Mouse (Mus musculus): ENCODE measurements at regions not wholly inside any gene's neighbourhood (a gene's known extent, or its start where the extent isn't known, plus 50 kb on each side); places are given as distances from the start of the nearest gene placed in this dataset.

- no peak for ATAC-seq (ENCODE audit: low TSS enrichment)
Observed at GRCm38 (mm10) chr2:79134281-79134680, 120.9 kb upstream of the Itga4 start.

DNA sequence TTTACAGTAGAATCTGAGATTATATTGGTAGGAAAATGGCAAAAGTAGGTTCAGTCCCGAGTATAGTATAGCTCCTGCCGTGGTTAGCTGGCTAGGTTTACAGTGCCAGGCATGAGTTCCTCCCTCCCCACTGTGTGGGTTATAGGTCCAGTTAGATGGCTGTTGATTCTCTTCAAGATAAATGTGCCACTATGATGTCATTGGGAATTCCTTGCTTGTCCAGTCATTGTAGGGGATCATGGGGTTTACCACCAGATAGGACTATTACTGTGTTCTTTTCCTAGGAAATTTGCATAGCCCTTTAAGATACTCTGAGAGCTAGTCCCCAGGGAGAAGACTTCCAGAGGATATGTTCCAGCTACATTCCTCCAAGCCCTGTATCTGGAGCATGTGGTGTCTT is 119.2 kb upstream of the Itga4 start:
- ATAC-seq (ENCODE audit: low TSS enrichment), result no peak

GRCm38 (mm10) chr2:79136619-79137458 is 118.4 kb upstream of the Itga4 start:
- ATAC-seq (ENCODE audit: low TSS enrichment), result no peak

DNA sequence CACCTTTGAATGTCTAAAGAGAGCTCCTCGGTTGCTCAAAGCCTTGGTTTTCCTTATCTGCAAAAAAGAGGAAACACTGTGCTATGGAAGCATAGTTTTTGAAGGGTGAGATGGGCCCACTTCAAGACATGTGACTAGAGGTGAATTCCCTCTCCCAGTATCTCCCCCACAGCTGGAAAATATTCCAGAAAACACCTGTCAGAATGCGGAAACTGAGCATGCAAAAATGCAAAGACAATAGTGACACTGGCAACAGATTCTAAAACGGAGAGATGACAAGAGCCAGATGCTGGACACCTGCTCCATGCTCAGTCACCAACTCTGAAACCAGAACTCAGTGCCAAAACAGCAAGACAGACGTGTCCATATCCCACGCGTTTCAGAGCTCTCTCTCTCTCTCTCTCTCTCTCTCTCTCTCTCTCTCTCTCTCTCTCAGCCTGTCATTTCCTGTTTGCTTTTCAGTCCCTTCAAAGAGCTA is 117.5 kb upstream of the Itga4 start:
- no peak for ATAC-seq (ENCODE audit: low TSS enrichment)

DNA sequence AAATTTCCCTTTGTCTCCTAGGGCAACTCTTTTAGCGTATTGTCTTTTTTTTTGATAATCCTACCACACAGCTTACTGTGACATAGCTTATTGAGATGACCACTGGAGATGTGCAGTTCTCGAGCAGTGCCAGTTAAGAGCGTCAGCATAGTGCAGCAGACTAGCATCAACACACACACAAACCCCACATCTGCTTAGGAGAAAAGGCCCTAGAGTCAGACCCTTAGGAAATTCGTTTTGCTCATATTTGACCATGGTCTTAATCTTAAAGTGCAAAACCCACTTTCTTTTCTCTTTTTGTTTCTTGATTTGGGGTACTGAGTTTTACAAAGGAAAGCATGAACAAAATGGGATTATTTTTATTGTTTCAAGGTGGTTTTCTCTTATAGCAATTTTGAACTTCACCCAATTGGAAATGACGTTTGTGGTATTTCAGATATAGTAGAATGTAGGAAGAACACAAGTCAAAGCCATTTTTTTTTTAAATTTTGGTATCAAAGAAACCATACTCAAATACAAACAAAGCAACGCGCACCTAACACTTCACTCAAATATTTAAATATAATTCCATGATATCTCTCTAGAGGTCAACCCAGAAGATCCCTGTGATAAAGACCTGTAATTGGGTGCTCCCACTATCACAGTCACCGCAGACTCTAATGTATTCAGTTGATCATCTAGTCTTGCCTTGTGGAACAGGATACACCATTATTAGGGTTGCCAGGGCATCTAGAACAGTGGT is 116.7 kb upstream of the Itga4 start:
- no peak for ATAC-seq (ENCODE audit: low TSS enrichment)

DNA sequence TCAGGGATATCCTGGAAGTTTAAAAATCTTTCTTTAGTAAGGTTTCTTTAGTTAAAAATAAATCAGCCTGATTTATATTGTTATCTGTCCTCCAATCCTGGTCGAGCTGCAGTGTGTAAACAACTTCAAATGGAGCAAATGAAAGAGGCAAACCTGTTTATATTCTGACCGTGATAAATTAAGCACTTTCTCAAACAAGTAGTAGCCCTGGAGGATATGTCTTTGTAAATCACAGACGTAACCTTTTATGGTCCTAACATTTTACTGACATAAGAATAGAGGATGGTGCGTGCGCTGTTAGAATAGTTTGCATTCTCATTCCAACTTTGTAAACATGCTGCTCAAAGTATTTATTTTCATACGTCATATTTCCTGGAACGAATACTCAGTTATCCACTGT is 113.3 kb upstream of the Itga4 start:
- no peak for ATAC-seq (ENCODE audit: low TSS enrichment)

GRCm38 (mm10) chr2:79143196-79143595 is 112.0 kb upstream of the Itga4 start:
- ATAC-seq (ENCODE audit: low TSS enrichment), result no peak

- ATAC-seq (ENCODE audit: low TSS enrichment), result no peak
Observed at GRCm38 (mm10) chr2:79145897-79146296, 109.3 kb upstream of the Itga4 start.

DNA sequence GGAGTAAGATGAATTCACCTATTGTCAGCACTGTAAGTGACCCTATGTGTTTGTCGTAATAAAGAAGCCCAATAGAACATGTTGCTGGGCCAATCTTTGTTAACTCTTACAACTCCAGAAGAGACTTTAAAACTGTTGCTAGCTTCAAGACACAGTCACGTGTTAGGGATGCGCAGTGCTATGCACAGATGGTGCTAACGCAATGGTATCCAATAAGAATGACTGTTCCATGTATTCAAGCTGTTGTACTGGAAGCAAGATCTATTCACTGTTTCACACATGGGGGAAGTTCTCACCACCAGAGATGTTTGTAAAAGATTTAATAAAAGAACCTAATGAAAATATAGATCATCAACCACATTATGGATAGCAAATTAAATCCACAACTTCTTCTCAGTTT is 108.7 kb upstream of the Itga4 start:
- ATAC-seq (ENCODE audit: low TSS enrichment), result no peak

DNA sequence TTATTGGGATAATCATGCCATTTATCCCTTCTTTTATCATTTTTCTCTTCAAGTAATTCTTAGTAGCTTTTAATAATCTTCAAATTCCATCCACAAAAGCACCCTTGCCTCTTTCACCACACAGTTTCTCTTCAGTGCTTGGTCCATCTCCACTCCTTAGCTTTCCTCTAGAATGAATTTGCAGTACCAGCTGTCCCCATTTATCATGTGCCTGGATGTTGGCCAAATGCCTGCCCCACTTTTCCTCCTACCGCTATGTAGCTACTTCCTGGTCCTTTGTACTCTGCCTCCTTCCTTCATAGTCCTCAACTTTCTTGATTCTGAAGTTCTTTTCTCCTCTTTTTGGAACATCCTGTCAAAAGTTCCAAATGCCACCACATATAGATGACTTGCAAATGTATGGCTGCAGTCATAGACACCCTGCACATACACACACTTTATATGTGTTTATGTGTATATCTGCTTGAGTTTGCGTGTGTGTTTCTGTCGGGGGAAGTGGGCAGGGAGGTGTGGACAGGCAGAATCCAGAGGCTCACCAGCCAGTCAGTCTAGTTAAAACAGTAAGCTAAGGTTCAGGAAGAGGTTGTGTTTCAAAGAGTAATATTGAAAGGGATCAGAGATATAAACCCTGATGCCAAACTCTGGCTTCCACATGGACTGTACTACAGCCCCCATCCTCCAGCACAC is 106.1 kb upstream of the Itga4 start:
- peak; percentile 80 for ATAC-seq (ENCODE audit: low TSS enrichment)

DNA sequence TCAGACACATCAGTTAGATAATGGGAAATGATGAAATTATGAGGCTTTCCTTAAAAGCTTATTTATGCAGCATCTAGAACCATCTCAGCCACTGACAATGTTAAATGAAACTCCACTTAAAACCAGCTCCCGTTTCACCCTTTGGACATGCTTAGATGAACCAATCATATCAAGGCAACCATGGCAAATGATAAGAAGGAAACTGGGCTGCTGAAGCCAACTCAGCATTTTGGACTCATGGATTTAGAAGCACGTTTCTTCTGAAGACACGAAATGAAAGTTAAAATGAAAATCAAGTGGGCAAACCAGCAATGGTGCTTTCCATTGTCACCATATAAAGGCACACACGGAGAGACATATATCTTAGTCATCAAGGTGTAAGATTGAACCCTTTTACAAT is 103.6 kb upstream of the Itga4 start:
- ATAC-seq (ENCODE audit: low TSS enrichment), result no peak

DNA sequence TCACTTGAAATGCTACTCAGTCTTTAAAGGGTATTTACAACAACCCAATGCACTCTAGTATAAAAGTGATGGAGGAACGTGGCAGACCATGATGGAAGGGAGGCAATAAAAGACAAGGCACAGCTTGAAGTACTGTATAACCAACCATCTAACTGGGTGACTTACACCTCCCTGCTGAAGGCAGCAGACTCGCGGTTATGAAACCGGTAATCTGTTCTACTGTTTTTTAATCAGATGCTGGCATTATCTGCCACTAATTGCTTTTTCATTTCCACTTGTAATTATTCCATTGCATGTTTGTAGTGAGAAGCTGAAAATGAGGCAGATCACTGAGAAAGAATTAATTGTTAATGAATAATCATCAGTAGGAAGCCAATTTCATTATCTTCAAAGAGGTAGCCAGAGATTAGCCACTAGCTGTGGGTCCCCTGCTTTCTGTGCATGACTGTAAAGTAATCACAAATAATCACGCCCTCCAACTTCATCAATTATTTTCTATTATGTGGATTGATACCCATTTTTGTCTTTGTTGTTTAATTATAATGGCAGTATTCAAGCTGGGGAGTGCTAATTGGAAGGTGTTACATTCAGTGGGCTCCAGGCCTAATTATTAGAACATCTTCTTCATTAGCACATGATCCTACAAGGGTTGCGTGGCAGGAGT is 103.1 kb upstream of the Itga4 start:
- ATAC-seq (ENCODE audit: low TSS enrichment), result no peak

DNA sequence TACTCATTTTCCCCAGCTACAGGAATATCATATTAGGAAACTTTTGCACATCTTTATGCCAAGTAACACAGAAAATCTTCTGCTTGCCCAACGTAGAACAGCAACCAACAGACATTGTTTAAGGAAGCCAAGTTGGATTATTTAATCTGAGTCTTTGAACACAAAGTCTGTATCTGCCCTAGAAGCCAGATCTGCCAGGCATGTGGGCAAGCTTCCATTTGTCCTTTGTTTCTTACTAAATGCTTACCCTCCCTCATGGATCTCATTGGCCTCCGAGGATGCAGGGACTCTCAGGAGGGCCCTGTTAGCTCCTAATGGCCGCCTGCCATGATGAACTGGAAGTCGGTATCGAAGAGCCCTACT is 102.5 kb upstream of the Itga4 start:
- no peak for ATAC-seq (ENCODE audit: low TSS enrichment)

DNA sequence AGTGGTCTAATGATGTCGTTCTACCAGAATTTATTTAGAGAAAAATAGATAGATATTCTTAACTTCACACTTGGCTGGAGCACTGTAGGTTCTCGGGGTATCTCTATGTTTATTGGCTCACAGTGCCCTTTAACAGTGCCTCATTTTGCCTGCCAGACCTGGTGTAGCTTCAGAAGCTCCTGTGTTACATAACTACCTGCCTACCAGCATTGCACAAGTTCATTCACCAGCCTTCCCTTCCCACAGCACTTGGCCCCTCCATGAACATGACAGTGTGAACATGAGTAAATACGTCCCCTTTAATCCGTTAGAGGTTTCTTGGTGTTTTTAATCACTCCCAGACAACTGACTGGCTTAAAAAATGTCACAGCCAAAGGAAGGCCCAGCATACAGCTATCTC is 102.2 kb upstream of the Itga4 start:
- ATAC-seq (ENCODE audit: low TSS enrichment), result no peak

DNA sequence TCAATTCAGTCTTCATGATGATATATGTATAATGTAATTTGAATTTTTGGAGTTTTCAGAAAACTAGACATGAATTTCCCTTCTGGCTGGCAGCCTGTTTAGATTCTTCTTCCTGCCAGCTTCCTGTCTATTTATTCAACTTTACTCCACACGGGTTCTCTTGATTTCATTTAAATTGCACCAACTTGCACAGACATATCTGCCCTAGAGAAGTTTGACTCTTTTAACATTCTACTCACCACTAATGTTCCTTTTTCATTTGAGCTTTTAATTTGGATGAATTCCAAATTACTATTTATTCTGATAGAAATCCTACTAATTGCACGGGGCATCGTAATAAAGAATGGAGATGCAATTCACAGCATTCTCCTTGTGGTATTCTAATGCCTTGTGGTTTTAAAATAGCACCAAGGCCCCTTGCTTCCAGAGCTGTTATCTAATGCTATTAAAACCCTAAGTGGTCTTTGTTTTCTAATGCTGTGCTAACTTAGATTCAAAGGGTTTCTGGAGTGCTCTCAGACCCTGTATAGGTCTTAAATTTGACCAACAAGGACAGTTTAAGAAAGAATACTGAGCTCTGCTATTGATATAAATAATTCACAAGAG is 96.7 kb upstream of the Itga4 start:
- ATAC-seq (ENCODE audit: low TSS enrichment), result no peak

- no peak for ATAC-seq (ENCODE audit: low TSS enrichment)
Observed at GRCm38 (mm10) chr2:79159336-79159735, 95.9 kb upstream of the Itga4 start.

DNA sequence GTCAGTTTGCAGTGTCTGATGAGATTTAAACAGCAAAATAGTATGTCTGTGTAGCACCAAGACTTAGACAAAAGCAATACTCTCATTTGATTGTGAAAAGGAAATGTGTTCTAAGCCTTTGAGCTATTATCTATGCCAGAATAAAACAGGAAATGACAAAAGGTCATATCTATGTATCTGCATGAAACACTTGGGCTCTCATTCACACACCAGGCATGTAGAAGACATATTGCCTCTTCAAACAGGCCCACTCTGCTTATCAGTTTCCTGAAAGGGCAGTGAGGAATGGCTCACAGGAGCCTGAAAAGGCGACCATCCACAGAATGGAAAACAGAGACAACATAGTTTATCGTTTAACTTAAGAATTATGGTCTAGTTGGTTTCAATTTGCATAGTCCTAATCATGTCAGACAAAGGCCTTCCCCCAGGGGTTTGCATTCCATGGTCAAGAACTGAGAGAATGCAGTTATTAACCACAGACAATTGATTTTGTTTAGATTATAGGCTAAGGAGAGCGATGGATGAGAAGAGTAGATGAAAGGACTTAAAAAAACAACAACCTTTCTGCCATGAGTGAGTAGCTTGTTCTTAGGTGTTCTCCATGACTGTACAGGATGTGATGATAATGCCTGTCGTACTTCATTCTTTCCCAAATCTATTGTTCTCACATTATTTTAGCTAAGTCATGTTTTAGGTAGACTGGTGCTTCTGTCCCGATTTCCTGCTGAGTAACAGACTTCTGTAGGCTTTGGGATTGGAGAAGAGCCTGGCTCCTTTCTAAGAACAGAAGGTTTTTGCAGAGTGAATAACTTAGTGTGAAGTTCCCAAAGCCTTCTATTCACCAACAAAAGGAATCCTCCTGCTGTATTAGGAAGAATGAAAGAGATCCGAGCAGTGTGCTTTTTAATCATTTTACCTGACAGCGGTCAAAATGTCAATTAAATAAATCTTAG is 82.0 kb upstream of the Itga4 start:
- peak; percentile 98 for ATAC-seq (ENCODE audit: low TSS enrichment)

DNA sequence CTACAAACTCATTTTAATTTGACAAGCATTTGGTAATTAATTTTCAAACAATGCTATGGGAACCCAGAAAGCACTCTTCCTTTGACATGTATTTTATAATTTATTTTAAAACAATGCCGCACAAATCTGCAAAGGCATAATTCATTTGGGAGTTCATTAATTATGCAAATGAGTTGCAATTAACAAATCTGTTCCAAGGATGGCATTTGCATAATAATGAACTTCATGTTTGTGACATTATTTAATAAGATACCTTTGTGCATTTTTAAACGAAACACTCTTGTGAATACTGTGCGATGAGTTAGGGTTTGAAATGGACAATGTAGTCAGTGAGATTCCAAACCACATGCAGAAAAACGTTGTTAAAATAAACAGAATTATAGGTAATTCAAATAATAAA is 80.9 kb upstream of the Itga4 start:
- ATAC-seq (ENCODE audit: low TSS enrichment), result no peak

DNA sequence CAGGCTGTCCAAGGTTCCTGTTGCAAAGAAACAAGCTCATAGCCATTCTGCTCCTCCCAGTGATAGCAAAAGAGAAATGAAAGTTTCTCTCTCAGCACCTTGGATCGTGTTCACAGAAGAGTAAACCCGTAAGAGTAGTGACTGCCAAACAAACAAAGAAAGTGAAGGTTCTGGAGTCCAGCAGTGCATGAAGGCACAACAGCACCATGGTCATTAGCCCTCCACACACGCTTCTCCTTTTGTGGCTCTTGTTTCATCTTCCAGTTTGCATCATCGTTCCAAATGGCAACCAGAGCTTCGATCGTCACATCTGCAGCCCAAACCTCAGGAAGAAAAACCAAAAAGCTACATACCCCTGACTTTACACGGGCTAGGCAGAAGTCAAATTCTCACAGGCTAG is 74.4 kb upstream of the Itga4 start:
- no peak for ATAC-seq (ENCODE audit: low TSS enrichment)

GRCm38 (mm10) chr2:79183034-79183630 is 72.1 kb upstream of the Itga4 start:
- ATAC-seq (ENCODE audit: low TSS enrichment), result 0 out of 2 replicates have a peak, but pooled peaks have one; percentile 27
